Mouse (Mus musculus): ENCODE measurements around the gene Xrra1. TPM values are rescaled to one million over a fixed set of nuclear protein-coding genes. Genes with fewer than 3 reads are reported as not detected.
A peak's percentile ranks its signal among the peaks of the same experiment; 100 is the strongest.

Xrra1 gene
- polyA plus RNA-seq, 1 experiment from 2014 or later: 0.28 TPM

DNA sequence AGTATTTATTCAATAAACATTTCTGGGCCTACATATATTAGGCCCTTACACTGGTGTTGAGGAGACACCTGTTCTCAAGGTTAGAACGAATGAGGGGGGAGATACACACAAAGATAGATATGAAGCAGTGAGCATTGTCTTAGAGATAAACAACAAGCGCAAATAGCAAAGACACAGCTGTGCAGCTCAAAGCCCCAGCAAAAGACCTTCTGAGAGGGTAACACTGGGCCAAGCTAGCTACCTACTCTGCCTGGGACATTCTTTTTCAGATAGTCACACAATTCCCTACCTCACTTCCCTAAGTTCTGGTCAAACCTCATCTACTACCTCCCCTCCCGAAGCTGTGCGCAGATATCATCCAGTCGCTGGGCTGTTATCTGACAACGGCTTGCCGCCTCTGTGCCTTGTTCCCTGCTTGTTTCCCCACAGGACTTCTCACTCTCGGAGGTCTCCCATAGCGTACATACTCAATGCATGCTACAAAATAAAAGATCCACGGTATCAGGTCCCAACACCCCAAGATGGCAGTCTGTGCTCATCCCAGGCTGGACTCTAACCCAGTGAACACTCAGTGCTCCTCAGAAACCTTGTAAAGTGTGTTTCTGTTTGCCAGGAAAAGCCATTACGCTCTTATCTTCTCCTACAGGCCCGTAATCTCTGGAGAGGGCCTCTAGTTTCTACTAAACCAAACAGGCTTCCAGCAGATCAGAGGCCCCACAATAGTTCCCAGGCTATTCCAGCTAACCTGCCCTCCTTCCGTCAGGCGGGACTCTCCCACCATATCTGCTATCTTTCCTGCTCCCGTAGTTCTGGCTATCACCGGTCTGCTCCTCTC lies 34.0 kb upstream of the Xrra1 start:
- Histone ChIP-seq H3K9ac (ENCODE audit: low read length) (no peak overlapping the region), H3K9me3 (ENCODE audit: control insufficient read depth, low read length) (no peaks in the 10 kb centered on the region), H3K36me3 (ENCODE audit: control insufficient read depth, insufficient read depth, low read length) (no peaks in the 10 kb centered on the region), H3K4me2 (ENCODE audit: low read depth, low read length) (no peak overlapping the region), H3K27me3 (ENCODE audit: control insufficient read depth, insufficient read depth, low read depth, low read length) (no peaks in the 10 kb centered on the region), H3K27ac (ENCODE audit: low read length) (no peak overlapping the region), H3K4me1 (replicated peaks; ENCODE audit: control insufficient read depth, insufficient read depth, low read length) (peaks cover 14% of the 10 kb centered on the region), H3K4me3 (ENCODE audit: low read length) (no peak overlapping the region)
- no peak for ATAC-seq (ENCODE audit: low read depth)
- 48% methylated on average over 16 of the region's 16 CpGs for WGBS

DNA sequence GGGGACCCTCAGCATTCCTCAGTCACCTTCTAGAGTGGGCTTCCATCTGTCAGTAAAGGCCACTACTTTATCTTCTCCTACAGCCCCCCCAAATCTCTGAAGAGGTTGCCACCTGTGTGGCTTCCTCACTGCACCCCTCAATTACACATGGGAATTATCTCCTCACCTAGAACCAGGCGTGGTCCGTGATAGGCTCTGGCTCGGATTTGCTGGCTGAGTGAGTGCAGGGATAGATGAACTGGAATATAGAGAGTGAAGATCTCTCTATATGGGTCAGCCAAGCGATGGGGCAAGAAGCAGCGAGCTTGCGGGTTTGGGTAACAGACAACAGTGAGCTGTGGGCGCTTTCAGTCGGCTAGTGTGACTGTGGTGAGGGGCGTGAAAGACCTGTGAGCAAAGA lies 33.4 kb upstream of the Xrra1 start:
- ATAC-seq (ENCODE audit: low read depth): no peak
- H3K27ac ChIP-seq (ENCODE audit: low read length): no peak overlapping the region
- no peaks in the 10 kb centered on the region for H3K9me3 ChIP-seq (ENCODE audit: control insufficient read depth, low read length)
- H3K4me3 ChIP-seq (ENCODE audit: low read length): no peak overlapping the region
- H3K4me1 ChIP-seq (replicated peaks; ENCODE audit: control insufficient read depth, insufficient read depth, low read length): peaks cover 14% of the 10 kb centered on the region
- 77% methylated on average over 9 of the region's 9 CpGs for WGBS
- no peaks in the 10 kb centered on the region for H3K27me3 ChIP-seq (ENCODE audit: control insufficient read depth, insufficient read depth, low read depth, low read length)
- peak overlapping the region; percentile 31; the same call in 1 of the 2 replicates for H3K4me2 ChIP-seq (ENCODE audit: low read depth, low read length)
- H3K9ac ChIP-seq (ENCODE audit: low read length): no peak overlapping the region
- no peaks in the 10 kb centered on the region for H3K36me3 ChIP-seq (ENCODE audit: control insufficient read depth, insufficient read depth, low read length)

DNA sequence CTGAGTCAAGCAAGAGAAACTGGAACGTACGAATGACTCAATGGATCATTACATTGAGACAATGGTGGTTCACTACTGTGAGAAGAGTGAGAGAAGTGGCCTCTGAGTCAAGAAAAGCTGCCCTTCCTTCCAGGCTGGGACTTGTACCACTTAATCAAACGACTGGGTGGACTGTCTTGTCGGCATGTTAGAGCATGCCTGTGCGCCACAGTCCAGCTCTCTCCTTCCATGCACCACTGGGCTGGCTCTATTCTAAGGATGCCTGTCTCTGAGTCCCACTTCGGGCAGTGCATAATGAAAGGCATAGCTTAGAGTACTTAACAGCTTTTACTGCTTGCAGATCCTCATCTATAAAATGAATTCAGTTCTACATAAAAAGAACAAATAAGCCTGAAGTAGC lies 32.8 kb upstream of the Xrra1 start:
- Histone ChIP-seq H3K4me1 (replicated peaks; ENCODE audit: control insufficient read depth, insufficient read depth, low read length) (peaks cover 14% of the 10 kb centered on the region), H3K27me3 (ENCODE audit: control insufficient read depth, insufficient read depth, low read depth, low read length) (no peaks in the 10 kb centered on the region), H3K9ac (ENCODE audit: low read length) (no peak overlapping the region), H3K4me2 (ENCODE audit: low read depth, low read length) (peak overlapping the region; percentile 31), H3K27ac (ENCODE audit: low read length) (no peak overlapping the region), H3K9me3 (ENCODE audit: control insufficient read depth, low read length) (no peaks in the 10 kb centered on the region), H3K36me3 (ENCODE audit: control insufficient read depth, insufficient read depth, low read length) (no peaks in the 10 kb centered on the region), H3K4me3 (ENCODE audit: low read length) (no peak overlapping the region)
- 63% methylated on average over 6 of the region's 6 CpGs for WGBS
- no peak for ATAC-seq (ENCODE audit: low read depth)

- Histone ChIP-seq H3K9me3 (ENCODE audit: control insufficient read depth, low read length) (no peaks in the 10 kb centered on the region), H3K27ac (ENCODE audit: low read length) (peak within 1 kb of the TSS; percentile 95), H3K36me3 (ENCODE audit: control insufficient read depth, insufficient read depth, low read length) (no peaks in the 10 kb centered on the region), H3K9ac (ENCODE audit: low read length) (peak within 1 kb of the TSS; percentile 83), H3K27me3 (ENCODE audit: control insufficient read depth, insufficient read depth, low read depth, low read length) (no peaks in the 10 kb centered on the region), H3K4me3 (ENCODE audit: low read length) (peak within 1 kb of the TSS; percentile 69), H3K4me1 (replicated peaks; ENCODE audit: control insufficient read depth, insufficient read depth, low read length) (peaks cover 11% of the 10 kb centered on the region), H3K4me2 (ENCODE audit: low read depth, low read length) (peak within 1 kb of the TSS; percentile 75)
- ATAC-seq (ENCODE audit: low read depth): peak; percentile 100
- WGBS: under 1% methylated on average over 26 of the region's 26 CpGs
These were observed 30.8 kb upstream of the Xrra1 start, which contains the start of gene Neu3 for GRCm38 (mm10) chr7:99828083-99828570. Gene Neu3, minus strand, starts transcription at chr7:99828417.

DNA sequence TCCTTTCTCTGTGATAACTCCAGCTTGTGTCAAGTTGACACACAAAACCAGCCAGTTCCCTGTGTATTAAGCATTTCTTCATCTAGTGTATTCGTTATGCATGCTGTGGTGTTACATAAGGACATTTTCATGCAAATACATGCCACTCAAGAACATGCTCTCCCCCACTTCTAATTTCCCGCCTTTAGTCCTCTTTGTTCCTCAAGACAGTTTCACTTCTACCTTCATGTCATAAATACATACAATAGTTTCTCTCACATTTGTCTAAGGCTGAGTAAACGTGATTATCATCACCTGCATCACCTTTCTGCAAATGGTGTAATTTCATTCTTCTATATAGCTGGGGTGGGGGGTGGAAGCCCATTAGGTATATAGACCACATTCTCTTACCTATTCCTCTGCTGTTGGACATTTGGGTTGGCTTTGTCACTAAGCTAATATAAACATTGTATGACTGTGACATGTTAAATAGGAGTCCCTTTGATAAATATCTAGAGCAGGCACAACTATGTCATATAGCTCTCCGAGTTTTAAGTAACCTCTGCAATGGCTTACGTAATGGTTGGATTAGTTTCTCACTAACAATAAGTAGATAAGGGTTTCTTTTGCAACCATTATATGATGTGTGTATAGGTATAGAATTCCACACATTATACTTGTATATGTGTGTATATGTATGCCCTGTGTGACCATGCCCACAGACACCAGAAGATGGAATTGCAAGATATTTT lies 25.6 kb upstream of the Xrra1 start:
- no peaks in the 10 kb centered on the region for H3K27me3 ChIP-seq (ENCODE audit: control insufficient read depth, insufficient read depth, low read depth, low read length)
- H3K36me3 ChIP-seq (ENCODE audit: control insufficient read depth, insufficient read depth, low read length): peaks cover 5% of the 10 kb centered on the region
- no peak for ATAC-seq (ENCODE audit: low read depth)
- no peak overlapping the region for H3K9ac ChIP-seq (ENCODE audit: low read length)
- no peak overlapping the region for H3K27ac ChIP-seq (ENCODE audit: low read length)
- no peak overlapping the region for H3K4me3 ChIP-seq (ENCODE audit: low read length)
- H3K4me1 ChIP-seq (replicated peaks; ENCODE audit: control insufficient read depth, insufficient read depth, low read length): peaks cover 14% of the 10 kb centered on the region
- H3K4me2 ChIP-seq (ENCODE audit: low read depth, low read length): no peak overlapping the region
- no peaks in the 10 kb centered on the region for H3K9me3 ChIP-seq (ENCODE audit: control insufficient read depth, low read length)
- WGBS: 73% methylated on average over 5 of the region's 5 CpGs

DNA sequence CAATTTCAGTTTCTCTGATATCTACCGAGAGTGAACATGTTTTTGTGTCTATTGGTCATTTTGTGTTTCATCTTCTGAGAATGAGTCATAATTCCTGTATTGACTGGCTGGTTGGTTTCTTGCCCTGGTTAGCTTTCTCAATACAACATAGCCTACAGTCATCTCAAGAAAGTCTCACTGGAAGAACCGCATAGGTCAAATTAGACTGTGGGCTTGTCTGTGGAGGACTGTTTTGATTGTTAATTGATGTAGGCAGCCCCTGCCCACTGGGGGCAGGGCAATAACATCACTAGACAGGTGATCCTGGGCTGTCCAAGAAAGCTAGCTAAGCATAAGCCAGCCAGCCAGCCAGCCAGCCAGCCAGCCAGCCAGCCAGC lies 25.1 kb upstream of the Xrra1 start:
- Histone ChIP-seq H3K9ac (ENCODE audit: low read length) (no peak overlapping the region), H3K36me3 (ENCODE audit: control insufficient read depth, insufficient read depth, low read length) (peaks cover 8% of the 10 kb centered on the region), H3K27me3 (ENCODE audit: control insufficient read depth, insufficient read depth, low read depth, low read length) (no peaks in the 10 kb centered on the region), H3K4me1 (replicated peaks; ENCODE audit: control insufficient read depth, insufficient read depth, low read length) (peaks cover 15% of the 10 kb centered on the region), H3K9me3 (ENCODE audit: control insufficient read depth, low read length) (no peaks in the 10 kb centered on the region), H3K4me2 (ENCODE audit: low read depth, low read length) (no peak overlapping the region), H3K27ac (ENCODE audit: low read length) (no peak overlapping the region), H3K4me3 (ENCODE audit: low read length) (no peak overlapping the region)
- 79% methylated on average over 2 of the region's 2 CpGs for WGBS
- no peak for ATAC-seq (ENCODE audit: low read depth)

DNA sequence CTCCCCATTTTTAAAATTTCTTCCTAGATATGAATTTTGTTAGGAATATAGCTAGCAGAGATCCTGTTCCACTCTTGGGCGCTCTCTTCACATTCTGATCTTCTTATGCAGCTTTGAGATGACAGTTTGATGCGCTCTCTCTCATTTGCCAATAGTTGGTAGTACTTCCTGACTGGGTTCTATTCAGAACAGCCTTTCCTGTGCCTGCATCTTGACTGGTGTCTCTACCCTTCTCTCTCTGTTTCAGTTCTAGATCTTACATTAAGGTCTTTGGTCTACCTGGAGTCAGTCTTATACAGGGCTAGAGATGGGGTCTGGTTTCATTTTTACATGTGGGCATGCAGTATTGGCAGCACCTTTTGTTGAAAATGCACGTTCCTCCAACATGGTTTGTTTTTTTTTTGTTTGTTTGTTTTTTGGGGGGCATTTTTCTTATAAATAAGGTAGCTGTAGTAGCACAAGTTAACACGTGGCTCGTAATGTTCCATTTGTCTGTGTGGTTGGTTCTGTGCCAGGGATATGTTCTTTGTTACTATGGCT lies 24.5 kb upstream of the Xrra1 start:
- Histone ChIP-seq H3K27ac (ENCODE audit: low read length) (no peak overlapping the region), H3K36me3 (ENCODE audit: control insufficient read depth, insufficient read depth, low read length) (peaks cover 8% of the 10 kb centered on the region), H3K9ac (ENCODE audit: low read length) (no peak overlapping the region), H3K9me3 (ENCODE audit: control insufficient read depth, low read length) (no peaks in the 10 kb centered on the region), H3K4me3 (ENCODE audit: low read length) (no peak overlapping the region), H3K4me1 (replicated peaks; ENCODE audit: control insufficient read depth, insufficient read depth, low read length) (peaks cover 17% of the 10 kb centered on the region), H3K4me2 (ENCODE audit: low read depth, low read length) (no peak overlapping the region), H3K27me3 (ENCODE audit: control insufficient read depth, insufficient read depth, low read depth, low read length) (no peaks in the 10 kb centered on the region)
- ATAC-seq (ENCODE audit: low read depth): no peak
- 78% methylated on average over 5 of the region's 5 CpGs for WGBS

DNA sequence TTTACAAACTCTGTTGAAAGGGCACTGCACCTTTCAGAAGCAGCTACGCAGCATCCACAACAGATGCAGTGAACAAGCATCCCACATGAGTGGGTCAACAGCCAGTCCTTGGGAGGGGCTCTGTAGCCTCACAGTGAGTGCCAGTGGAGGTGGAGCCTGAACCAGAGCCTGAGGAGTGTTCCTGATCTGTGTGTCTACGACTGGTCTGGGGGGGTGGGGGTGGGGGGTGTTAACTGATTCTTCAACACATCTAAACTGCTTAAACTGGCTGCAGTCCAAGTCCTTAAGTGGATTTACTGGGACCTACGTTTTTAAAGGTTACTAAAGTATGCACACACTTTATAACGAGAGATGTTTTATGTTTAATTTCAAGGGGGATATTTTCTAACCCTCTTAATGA lies 22.1 kb upstream of the Xrra1 start:
- H3K27me3 ChIP-seq (ENCODE audit: control insufficient read depth, insufficient read depth, low read depth, low read length): no peaks in the 10 kb centered on the region
- no peak overlapping the region for H3K4me2 ChIP-seq (ENCODE audit: low read depth, low read length)
- peaks cover 17% of the 10 kb centered on the region for H3K4me1 ChIP-seq (replicated peaks; ENCODE audit: control insufficient read depth, insufficient read depth, low read length)
- H3K27ac ChIP-seq (ENCODE audit: low read length): peak overlapping the region; percentile 86
- ATAC-seq (ENCODE audit: low read depth): peak; percentile 93
- H3K36me3 ChIP-seq (ENCODE audit: control insufficient read depth, insufficient read depth, low read length): peaks cover 18% of the 10 kb centered on the region
- H3K9ac ChIP-seq (ENCODE audit: low read length): no peak overlapping the region
- 26% methylated on average over 4 of the region's 4 CpGs for WGBS
- H3K9me3 ChIP-seq (ENCODE audit: control insufficient read depth, low read length): no peaks in the 10 kb centered on the region
- no peak overlapping the region for H3K4me3 ChIP-seq (ENCODE audit: low read length)

All from lung, embryonic 16.5 days (tissue).